Mouse (Mus musculus): ENCODE results near the gene Mief2.

DNA sequence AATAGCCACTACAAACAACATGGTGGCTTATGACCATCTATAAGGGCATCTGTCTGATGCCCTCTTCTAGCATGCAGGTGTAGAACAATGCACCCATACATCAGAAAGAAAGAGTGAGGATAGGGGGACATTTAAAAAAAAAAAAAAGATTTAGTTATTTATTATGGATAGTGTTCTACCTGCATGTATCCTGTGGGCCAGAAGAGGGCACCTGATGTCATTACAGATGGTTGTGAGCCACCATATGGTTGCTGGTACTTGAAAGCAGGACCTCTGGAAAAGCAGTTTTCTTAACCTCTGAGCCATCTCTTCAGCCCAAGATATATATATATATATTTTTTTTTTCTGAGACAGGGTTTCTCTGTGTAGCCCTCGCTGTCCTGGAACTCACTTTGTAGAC is 32.0 kb upstream of the Mief2 start:
- TF ChIP-seq CTCF (conservative IDR thresholded peaks at IDR 0.05; ENCODE audit: insufficient read depth, insufficient read length, low read depth, low read length): no peak
- no peak for TF ChIP-seq POLR2A (IDR thresholded peaks at IDR 0.05; ENCODE audit: low read depth, low read length)

All from kidney, adult 2 months (tissue).